In genomic region chr8:79350094-79350593, GRCm38 (mm10) we compare ENCODE assay signal across 8 mouse cellular contexts. TPM values are rescaled to one million over a fixed set of nuclear protein-coding genes. Genes with fewer than 3 reads are reported as not detected.
DNase-seq lines count a peak whose midpoint lies in the region; ATAC-seq lines count a peak whose summit lies in the region.

No protein-coding gene starts in this region.

- H3K27ac ChIP-seq in midbrain, embryonic 14.5 days (replicated peaks; ENCODE audit: low read depth, low read length) = peak overlapping the region; percentile 70

- peak; percentile 87 for DNase-seq in urinary bladder, postnatal 14 days (ENCODE audit: low spot score)
- no peak for DNase-seq in urinary bladder, postnatal 10 days (ENCODE audit: low spot score)
- peak; percentile 62 to 77 for DNase-seq in frontal cortex, postnatal 36 days (ENCODE audit: low spot score in 2 of 2)
- peak; percentile 75 for DNase-seq in heart, postnatal 4 days
- DNase-seq in layer of hippocampus, postnatal 14 days (ENCODE audit: low spot score in 2 of 2) = peak; percentile 41 to 75
- peak; percentile 77 for DNase-seq in midbrain, embryonic 14.5 days
- DNase-seq in urinary bladder, postnatal 36 days (ENCODE audit: low spot score in 2 of 2) = peak; percentile 70 to 78
- no peak for DNase-seq in thymus, postnatal 25 days

- no peaks in the 10 kb centered on the region for H3K27me3 ChIP-seq in midbrain, embryonic 14.5 days (ENCODE audit: control insufficient read depth, insufficient read depth, low read length)

- ATAC-seq in midbrain, embryonic 14.5 days (ENCODE audit: low FRiP score, low TSS enrichment) = peak; percentile 74; the same call in 1 of the 2 replicates

- H3K9me3 ChIP-seq in midbrain, embryonic 14.5 days (ENCODE audit: control insufficient read depth, low read length) = no peaks in the 10 kb centered on the region

- H3K9ac ChIP-seq in midbrain, embryonic 14.5 days (replicated peaks; ENCODE audit: low read length) = no peak overlapping the region

- H3K36me3 ChIP-seq in midbrain, embryonic 14.5 days (ENCODE audit: control insufficient read depth, insufficient read depth, low read length) = peaks cover 58% of the 10 kb centered on the region

- peaks cover 11% of the 10 kb centered on the region for H3K4me1 ChIP-seq in midbrain, embryonic 14.5 days (ENCODE audit: control insufficient read depth, insufficient read depth, low read length)

- WGBS in midbrain, embryonic 14.5 days = 44% methylated on average over 6 of the region's 6 CpGs

- no peak overlapping the region for H3K4me3 ChIP-seq in midbrain, embryonic 14.5 days (replicated peaks; ENCODE audit: low read depth, low read length)

- no peak overlapping the region for H3K4me2 ChIP-seq in midbrain, embryonic 14.5 days (ENCODE audit: low read length)

RNA-seq across cellular contexts. Expression of gene Smad1, which starts 49.2 kb away (rescaled TPM):
- 10 to 100 TPM; 34.6 to 36.7 TPM for total RNA-seq in heart, postnatal 4 days (2021)
- total RNA-seq in layer of hippocampus, postnatal 14 days (2021) = 10 to 100 TPM; 25.9 to 29.2 TPM
- polyA plus RNA-seq in midbrain, embryonic 14.5 days (2014; fragmentation: Nextera tagmentation; extraction: Ambion mirVana) = 67.5 and 82.4 TPM in 2 replicates

RNA-seq across cellular contexts. Expression of gene Mmaa, which starts 55.4 kb away (rescaled TPM):
- 10 to 100 TPM; 19.0 to 20.1 TPM for total RNA-seq in heart, postnatal 4 days (2021)
- 10 to 100 TPM; 18.7 to 20.0 TPM for total RNA-seq in layer of hippocampus, postnatal 14 days (2021)
- 17.9 and 18.0 TPM in 2 replicates for polyA plus RNA-seq in midbrain, embryonic 14.5 days (2014; fragmentation: Nextera tagmentation; extraction: Ambion mirVana)

Comparison
In these comparisons a context has a peak if more than half of its experiments do, and no peak if none do; other contexts are left out.
1. DNase-seq: peak in urinary bladder, postnatal 14 days (single experiment), frontal cortex, postnatal 36 days (2 of 2), heart, postnatal 4 days (single experiment), layer of hippocampus, postnatal 14 days (2 of 2), midbrain, embryonic 14.5 days (single experiment) and urinary bladder, postnatal 36 days (2 of 2); none in urinary bladder, postnatal 10 days (single experiment) and thymus, postnatal 25 days (single experiment).